Mouse (Mus musculus) left cerebral cortex, adult 9 months (tissue): ENCODE data around the gene 9230110F15Rik.
A peak's percentile ranks its signal among the peaks of the same experiment; 100 is the strongest.
"Not testable (repeated sequence)": the region's sequence is repeated elsewhere in the genome, so short reads cannot be mapped to it uniquely, and the experiment has no call there.

Experiments used
- DNase-seq, 2 experiments: peaks; one replicate each; pipeline ENCODE4 v3.0.0; 2022; ENCODE audit warnings: low spot score in 2 of 2

Gene 9230110F15Rik

GRCm38 (mm10) chr9:35844050-35844449, at the start of gene 9230110F15Rik:
Gene 9230110F15Rik, minus strand, starts transcription at chr9:35844150.
- no peak for DNase-seq

GRCm38 (mm10) chr9:35893112-35893511, 49.2 kb upstream of the 9230110F15Rik start:
- DNase-seq: peak; percentile 37 to 50

GRCm38 (mm10) chr9:35817881-35818280, 26.1 kb downstream of the 9230110F15Rik start:
- not testable (repeated sequence) for DNase-seq

- no peak for DNase-seq
Measured at GRCm38 (mm10) chr9:35798146-35798545, 45.8 kb downstream of the 9230110F15Rik start.

GRCm38 (mm10) chr9:35790001-35790400, 53.9 kb downstream of the 9230110F15Rik start, which contains the start of the genes Gm27235 and D730048I06Rik:
Gene Gm27235, minus strand, starts transcription at chr9:35790101.
Gene D730048I06Rik, minus strand, starts transcription at chr9:35790112.
- DNase-seq: no peak
